Mouse (Mus musculus): ENCODE measurements around the gene Fam53b.

The Fam53b gene

GRCm38 (mm10) chr7:132810368-132810767, 3.3 kb downstream of the Fam53b start:
- DNase-seq = peak; percentile 63

DNA sequence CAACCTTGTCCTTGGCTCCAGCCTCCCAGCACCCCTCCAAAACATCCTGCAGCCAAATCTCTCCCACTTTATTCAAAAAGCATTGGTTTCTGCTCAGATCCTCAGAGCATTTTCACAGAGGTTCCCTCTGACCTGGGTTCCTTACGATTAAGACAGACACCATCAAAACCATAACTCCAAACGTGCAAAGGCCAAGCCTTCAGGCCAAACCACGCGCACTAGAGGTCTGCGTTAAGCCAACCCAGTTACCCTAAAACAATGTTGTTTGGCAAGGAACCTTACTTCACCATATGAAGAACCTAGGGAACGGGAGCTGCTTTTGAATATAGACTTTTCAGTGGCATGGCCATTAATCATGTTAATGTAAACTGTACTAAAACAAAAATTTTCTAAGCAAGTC, 4.0 kb downstream of the Fam53b start:
- no peak for DNase-seq

DNA sequence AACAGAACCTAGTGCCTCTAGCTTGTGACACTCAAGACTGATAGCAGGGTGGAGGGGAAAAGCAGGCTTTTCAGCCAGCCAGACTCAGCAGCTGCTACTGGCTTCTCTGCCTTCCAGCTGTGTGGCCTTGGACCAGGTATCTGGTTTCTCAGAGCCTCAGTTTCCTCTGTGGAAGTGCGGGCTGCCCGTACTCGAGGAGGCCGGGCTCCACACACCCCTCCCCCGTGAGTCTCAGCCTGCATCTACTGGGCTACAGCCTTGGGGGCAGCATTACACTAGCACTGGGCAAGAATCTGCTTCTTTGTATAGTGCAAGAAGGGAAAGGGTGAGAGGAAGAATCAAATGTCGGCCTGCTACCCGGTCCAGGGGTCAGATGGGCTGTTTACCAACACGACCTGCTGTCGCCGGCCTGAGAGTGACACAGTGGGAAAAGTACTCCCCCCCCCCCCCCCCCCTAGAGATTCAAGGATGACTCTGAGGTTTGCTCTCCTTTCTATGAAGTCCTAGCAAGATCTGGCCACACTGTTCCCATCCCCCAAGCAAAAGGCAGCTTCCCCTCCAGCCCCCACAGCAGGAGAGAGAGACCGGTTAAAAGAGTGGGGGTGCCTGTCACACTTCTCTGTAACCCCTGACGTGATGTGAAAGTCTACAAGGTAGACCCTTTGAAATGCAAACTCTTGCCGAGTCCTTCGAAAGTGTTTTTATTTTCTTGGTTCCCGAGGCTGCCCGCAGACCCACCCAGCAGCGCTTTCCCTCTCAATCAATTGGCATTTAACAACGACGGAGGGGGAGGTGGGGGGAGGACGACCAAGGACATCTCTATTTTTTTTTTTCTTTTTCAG, 4.6 kb downstream of the Fam53b start:
- no peak for DNase-seq

- no peak for DNase-seq
Observed at GRCm38 (mm10) chr7:132808051-132808796, 5.5 kb downstream of the Fam53b start.

GRCm38 (mm10) chr7:132806926-132807857, 6.5 kb downstream of the Fam53b start:
- peak; percentile 84 for DNase-seq

- no peak for DNase-seq
Observed at GRCm38 (mm10) chr7:132806286-132806685, 7.4 kb downstream of the Fam53b start.

- no peak for DNase-seq
Observed at GRCm38 (mm10) chr7:132804951-132805350, 8.7 kb downstream of the Fam53b start.

DNA sequence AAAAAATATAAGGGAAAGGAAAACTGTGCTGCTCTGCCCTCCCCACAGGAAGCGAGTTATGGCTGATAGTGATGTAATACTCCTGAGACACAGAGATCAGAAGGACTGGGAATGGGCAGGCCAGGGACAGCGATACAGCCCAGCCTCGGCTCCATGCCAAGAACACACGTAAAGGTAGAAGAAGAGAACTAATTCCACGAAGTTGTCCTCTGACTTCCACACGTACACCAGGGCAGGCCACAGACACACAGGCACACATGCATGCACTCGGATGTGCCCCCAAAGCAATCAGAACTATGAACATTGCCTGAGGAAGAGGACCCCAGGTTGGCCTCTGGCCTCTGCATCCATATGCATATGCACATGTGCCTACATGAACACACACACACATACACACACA, 9.2 kb downstream of the Fam53b start:
- DNase-seq = no peak

DNA sequence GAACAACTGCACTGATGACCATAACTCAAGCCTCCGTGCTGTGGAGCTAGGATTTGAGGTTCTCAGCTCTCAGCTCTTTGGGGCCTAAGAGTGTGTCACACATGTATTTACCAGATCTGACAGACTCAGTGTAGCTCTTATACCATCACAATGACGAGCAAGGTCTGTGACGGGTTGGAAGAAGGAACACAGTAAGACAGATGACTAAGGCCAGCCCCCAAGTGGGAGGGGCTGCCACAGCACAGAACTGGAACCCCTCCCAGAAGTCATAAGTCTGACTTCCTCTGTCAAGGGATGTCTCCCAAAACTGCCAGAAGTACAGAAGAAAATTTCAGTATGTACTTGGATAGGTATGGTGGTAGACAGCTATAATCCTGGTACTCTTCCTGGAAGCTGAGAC, 9.7 kb downstream of the Fam53b start:
- no peak for DNase-seq

- no peak for DNase-seq
Observed at GRCm38 (mm10) chr7:132803336-132803735, 10.3 kb downstream of the Fam53b start.

GRCm38 (mm10) chr7:132802691-132803090, 11.0 kb downstream of the Fam53b start:
- no peak for DNase-seq

DNA sequence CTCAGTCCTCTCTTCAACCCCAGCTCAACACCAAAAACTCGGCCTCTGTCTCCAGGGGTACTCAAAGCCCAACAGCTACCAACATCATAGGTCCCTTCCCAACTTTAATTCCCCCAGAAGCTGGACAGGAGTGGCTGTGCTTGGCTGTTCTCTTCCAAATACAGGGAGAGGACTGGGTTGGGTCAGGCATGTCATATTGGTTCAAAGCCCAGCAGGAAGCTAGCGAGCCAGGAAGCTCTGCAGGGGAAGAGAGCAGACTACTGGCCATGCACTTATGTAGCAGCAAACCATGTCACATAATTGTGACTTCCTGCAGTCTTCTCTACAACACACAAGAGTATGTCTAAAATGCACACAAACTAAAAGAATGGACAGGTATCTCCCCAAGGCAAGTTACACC, 11.6 kb downstream of the Fam53b start:
- no peak for DNase-seq

DNA sequence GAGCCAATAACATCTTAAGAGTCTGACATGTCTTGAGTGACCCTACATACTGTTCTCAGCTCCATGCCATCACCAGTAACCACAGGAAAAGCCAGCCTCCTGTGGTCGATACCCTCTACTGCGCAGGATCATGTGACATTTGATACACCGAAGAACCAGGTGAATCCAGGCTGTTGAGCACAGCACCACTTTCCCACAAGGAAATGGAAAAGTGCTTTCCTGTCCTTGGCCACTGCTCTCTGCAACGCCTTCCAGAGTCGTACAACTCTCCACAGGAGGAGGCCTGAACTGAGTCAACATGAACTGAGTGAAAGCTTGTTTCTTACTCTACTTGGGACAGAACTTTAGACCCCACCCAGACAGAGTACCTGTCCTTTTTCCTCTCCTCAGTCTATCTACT, 12.2 kb downstream of the Fam53b start:
- DNase-seq = no peak

- no peak for DNase-seq
Observed at GRCm38 (mm10) chr7:132800868-132801267, 12.8 kb downstream of the Fam53b start.

DNA sequence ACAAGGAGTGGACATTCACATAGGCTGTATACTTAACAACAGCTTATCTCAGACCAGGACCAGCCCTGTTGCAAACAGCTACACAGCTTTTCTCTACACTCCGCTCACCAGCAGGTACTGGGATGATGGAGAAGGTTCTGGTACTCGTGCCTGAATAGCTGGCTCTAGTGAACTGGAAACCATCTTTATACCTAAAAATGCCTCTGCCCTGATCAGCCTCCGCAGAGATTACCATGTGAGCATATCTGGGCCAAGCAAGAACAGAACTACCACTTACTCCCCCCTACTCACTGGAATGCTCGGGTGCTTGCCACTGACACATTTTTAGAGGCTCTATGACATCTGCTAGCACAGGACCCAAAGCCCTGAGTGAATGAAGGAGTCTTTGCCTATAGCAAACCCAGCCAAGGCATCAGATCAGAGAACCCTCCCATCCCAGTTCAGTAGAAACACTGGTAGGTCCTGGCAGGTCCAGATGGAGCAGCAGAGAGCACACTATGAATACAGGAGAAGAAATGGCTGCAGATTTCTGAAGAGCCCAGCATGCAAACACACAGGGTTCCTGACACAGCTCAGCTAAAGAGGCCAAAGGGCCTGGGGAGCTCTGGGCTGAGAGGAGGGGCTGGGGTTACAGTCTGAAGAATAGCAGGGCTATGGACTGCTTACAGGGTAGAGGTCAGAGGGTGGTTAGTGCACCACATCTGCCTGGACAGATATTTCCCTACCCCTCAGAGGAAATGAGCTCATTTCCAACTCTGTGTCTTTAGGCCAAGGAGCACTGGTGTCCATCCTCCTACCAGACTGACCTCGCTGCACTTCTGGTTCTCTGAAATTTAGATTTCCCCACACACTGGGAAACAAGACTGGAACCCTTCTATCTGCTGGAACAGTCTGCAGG, 14.3 kb downstream of the Fam53b start:
- no peak for DNase-seq

- DNase-seq = no peak
Observed at GRCm38 (mm10) chr7:132795141-132795540, 18.5 kb downstream of the Fam53b start.

- no peak for DNase-seq
Observed at GRCm38 (mm10) chr7:132793467-132793866, 20.2 kb downstream of the Fam53b start.

- DNase-seq = no peak
Observed at GRCm38 (mm10) chr7:132790447-132791219, 23.1 kb downstream of the Fam53b start.

- no peak for DNase-seq
Observed at GRCm38 (mm10) chr7:132788826-132789225, 24.9 kb downstream of the Fam53b start.

GRCm38 (mm10) chr7:132787496-132788190, 26.0 kb downstream of the Fam53b start:
- DNase-seq = no peak

GRCm38 (mm10) chr7:132787022-132787421, 26.7 kb downstream of the Fam53b start:
- no peak for DNase-seq
